Mouse (Mus musculus) R1 (cell line): ENCODE data around the gene Basp1.

Experiments used
- DNase-seq: peaks from one replicate; pipeline ENCODE4 v3.0.0-alpha.2; 2018; ENCODE audit warnings: low read depth, low spot score

The Basp1 gene

GRCm38 (mm10) chr15:25416367-25416766 is 2.8 kb upstream of the Basp1 start:
- DNase-seq = no peak

GRCm38 (mm10) chr15:25415958-25416357 is 2.4 kb upstream of the Basp1 start:
- DNase-seq = no peak

- DNase-seq = peak; percentile 93
Observed at GRCm38 (mm10) chr15:25414747-25415119, 1.2 kb upstream of the Basp1 start.

- DNase-seq = peak; percentile 75
Observed at GRCm38 (mm10) chr15:25414011-25414746, 615 bp upstream of the Basp1 start.

GRCm38 (mm10) chr15:25412761-25413261 is 753 bp downstream of the Basp1 start:
- peak; percentile 74 for DNase-seq

GRCm38 (mm10) chr15:25412171-25412641 is 1.4 kb downstream of the Basp1 start:
- DNase-seq = peak; percentile 92

- peak; percentile 38 for DNase-seq
Observed at GRCm38 (mm10) chr15:25411461-25411860, 2.1 kb downstream of the Basp1 start.

- no peak for DNase-seq
Observed at GRCm38 (mm10) chr15:25405926-25406325, 7.6 kb downstream of the Basp1 start.

GRCm38 (mm10) chr15:25403879-25404278 is 9.7 kb downstream of the Basp1 start:
- DNase-seq = no peak

GRCm38 (mm10) chr15:25402001-25402400 is 11.6 kb downstream of the Basp1 start:
- no peak for DNase-seq

GRCm38 (mm10) chr15:25400276-25400675 is 13.3 kb downstream of the Basp1 start:
- DNase-seq = no peak

- DNase-seq = no peak
Observed at GRCm38 (mm10) chr15:25395912-25396590, 17.5 kb downstream of the Basp1 start.

GRCm38 (mm10) chr15:25392525-25393099 is 21.0 kb downstream of the Basp1 start:
- DNase-seq = no peak

- DNase-seq = no peak
Observed at GRCm38 (mm10) chr15:25391210-25391609, 22.4 kb downstream of the Basp1 start.

GRCm38 (mm10) chr15:25387572-25387971 is 26.0 kb downstream of the Basp1 start:
- DNase-seq = peak; percentile 53

- DNase-seq = peak; percentile 71
Observed at GRCm38 (mm10) chr15:25380051-25380450, 33.5 kb downstream of the Basp1 start.

- no peak for DNase-seq
Observed at GRCm38 (mm10) chr15:25378707-25379106, 34.9 kb downstream of the Basp1 start.

- DNase-seq = peak; percentile 67
Observed at GRCm38 (mm10) chr15:25376914-25377313, 36.6 kb downstream of the Basp1 start.

- DNase-seq = peak; percentile 90
Observed at GRCm38 (mm10) chr15:25373486-25373885, 40.1 kb downstream of the Basp1 start.

- no peak for DNase-seq
Observed at GRCm38 (mm10) chr15:25369522-25369921, 44.0 kb downstream of the Basp1 start.

GRCm38 (mm10) chr15:25365503-25365902 is 48.1 kb downstream of the Basp1 start:
- peak; percentile 51 for DNase-seq

- DNase-seq = peak; percentile 89
Observed at GRCm38 (mm10) chr15:25364819-25365463, 48.6 kb downstream of the Basp1 start.
